Mouse (Mus musculus): ENCODE measurements around the gene Islr. TPM values are rescaled to one million over a fixed set of nuclear protein-coding genes. Genes with fewer than 3 reads are reported as not detected.

Islr gene
- polyA plus RNA-seq, 2 experiments, result 143 to 493 TPM

DNA sequence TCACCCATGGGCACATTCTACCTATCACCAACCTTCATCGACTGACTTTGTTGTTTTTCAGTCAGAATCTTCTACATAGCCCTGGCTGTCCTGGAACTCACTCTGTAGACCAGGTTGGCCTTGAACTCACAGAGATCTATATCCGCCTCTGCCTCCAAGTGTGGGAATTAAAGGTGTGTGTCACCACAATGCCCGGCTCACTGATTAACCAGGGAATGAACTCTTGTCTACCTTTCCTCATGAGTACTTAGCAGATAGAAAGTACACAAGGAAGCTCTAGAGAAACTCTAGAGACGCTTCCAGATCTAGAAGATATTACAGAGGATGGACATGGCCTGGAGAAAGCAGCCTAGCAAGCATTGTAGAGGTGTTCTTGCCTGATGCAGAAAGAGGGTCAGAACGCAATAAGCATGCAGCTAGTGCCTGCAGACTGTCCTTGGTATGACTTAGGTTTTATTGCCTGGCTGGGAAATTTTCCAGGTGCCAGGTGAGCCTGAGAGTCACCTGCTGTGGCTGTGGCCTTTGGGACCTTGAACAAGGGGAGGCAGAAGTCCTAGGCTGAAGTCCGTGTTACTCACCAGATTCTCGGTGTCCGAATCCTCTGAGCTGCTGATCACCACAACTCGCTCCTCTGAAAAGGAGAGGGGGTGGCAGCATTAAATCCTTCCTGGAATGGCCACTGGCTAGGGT, 24.8 kb upstream of the Islr start:
- ATAC-seq (ENCODE audit: low FRiP score, low read depth) (no peak), DNase-seq (ENCODE audit: low spot score) (no peak)
- no peak overlapping the region for H3K9ac ChIP-seq (ENCODE audit: low read depth, low read length, severe bottlenecking)
- no peaks in the 10 kb centered on the region for H3K9me3 ChIP-seq (ENCODE audit: control insufficient read depth, low read length)
- WGBS, result 96% methylated on average over 9 of the region's 9 CpGs
- no peak for TF ChIP-seq POLR2A (IDR thresholded peaks at IDR 0.05; ENCODE audit: borderline replicate concordance, extremely low read depth, insufficient read depth, insufficient read length)
- H3K4me1 ChIP-seq (ENCODE audit: control insufficient read depth, insufficient read depth, low read length), result peaks cover 8% of the 10 kb centered on the region; the same call in 1 of the 2 replicates
- no peak overlapping the region for H3K4me2 ChIP-seq (replicated peaks; ENCODE audit: low read depth, low read length, severe bottlenecking)
- no peaks in the 10 kb centered on the region for H3K27me3 ChIP-seq (ENCODE audit: control insufficient read depth, insufficient read depth, low read length)
- H3K4me3 ChIP-seq (replicated peaks; ENCODE audit: low read length), result no peak overlapping the region
- H3K27ac ChIP-seq (replicated peaks; ENCODE audit: low read depth, low read length), result no peak overlapping the region
- peaks cover 50% of the 10 kb centered on the region for H3K36me3 ChIP-seq (ENCODE audit: control insufficient read depth, insufficient read depth, low read length)

DNA sequence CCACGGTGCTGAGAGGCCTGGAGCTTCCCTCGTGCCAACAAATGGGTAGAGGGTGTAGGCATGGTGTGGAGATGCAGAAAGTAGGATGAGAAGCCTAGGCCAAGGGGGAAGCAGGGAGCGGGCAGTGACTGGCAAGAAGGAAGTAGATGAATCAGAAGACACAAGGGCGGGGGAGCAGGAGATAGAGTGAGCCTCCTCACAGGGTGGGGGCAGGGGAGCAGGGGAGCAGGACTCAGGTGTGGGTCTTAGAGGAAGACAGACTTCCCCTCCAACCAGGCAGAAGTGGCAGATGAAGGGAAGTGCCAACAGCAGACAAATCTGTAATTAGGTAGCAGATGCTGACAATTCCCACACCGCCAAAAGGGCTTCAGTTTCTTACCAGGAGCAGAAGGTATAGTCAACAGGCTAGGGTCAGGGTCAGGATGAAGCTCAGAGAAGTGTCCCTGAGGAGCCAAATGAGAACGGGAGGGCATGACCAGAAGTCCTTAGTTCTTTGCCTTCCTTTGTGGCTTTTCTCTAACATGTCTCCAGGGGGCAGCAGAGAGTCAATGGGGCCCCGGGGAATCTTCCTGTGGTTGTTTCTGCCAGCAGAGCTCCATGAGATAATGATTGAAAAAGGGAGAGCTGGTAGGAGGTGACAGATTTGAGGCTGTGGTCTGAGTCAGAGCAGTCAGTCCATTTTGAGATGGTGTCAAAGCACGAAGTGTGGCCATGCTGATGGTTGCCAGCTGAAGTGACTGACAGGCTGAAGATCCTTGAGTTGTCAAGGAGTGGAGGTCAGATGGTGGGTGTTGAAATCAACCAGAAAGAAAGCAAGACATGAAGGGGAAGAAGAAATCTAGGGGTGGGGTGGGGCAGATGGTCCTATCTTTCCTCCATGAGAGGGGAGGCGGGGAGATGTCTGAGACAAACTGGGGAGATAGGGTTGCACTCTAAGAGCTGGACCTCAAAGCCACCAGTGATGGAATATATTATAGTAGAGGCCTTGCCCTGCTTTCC, 22.1 kb upstream of the Islr start:
- H3K27ac ChIP-seq (replicated peaks; ENCODE audit: low read depth, low read length), result no peak overlapping the region
- H3K4me3 ChIP-seq (replicated peaks; ENCODE audit: low read length), result no peak overlapping the region
- no peaks in the 10 kb centered on the region for H3K4me1 ChIP-seq (ENCODE audit: control insufficient read depth, insufficient read depth, low read length)
- TF ChIP-seq POLR2A (IDR thresholded peaks at IDR 0.05; ENCODE audit: borderline replicate concordance, extremely low read depth, insufficient read depth, insufficient read length), result no peak
- ATAC-seq (ENCODE audit: low FRiP score, low read depth) (no peak), DNase-seq (ENCODE audit: low spot score) (peak; percentile 33)
- 68% methylated on average over 9 of the region's 9 CpGs for WGBS
- H3K9me3 ChIP-seq (ENCODE audit: control insufficient read depth, low read length), result no peaks in the 10 kb centered on the region
- no peak overlapping the region for H3K9ac ChIP-seq (ENCODE audit: low read depth, low read length, severe bottlenecking)
- H3K4me2 ChIP-seq (replicated peaks; ENCODE audit: low read depth, low read length, severe bottlenecking), result no peak overlapping the region
- peaks cover 51% of the 10 kb centered on the region for H3K36me3 ChIP-seq (ENCODE audit: control insufficient read depth, insufficient read depth, low read length)
- no peaks in the 10 kb centered on the region for H3K27me3 ChIP-seq (ENCODE audit: control insufficient read depth, insufficient read depth, low read length)

DNA sequence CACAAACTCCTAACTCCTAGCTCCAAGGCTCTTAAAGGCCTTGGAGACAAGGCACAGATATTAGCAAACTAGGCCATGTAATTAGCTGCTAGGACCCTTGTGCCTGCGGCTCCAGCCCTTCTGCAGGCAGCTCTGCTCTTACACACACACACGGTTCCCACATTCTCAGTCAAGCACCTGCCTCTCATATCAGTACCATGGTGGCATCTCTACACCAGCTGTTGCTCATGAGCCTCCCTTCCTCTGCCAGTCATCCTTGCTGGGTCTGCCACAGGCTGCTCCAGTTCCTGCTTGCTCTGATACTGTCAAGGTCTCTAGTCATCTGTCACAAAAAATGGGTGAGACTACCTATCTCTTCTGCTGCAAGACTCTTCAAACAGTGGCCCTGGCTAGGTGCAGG, 20.2 kb upstream of the Islr start:
- 93% methylated on average over 2 of the region's 2 CpGs for WGBS
- H3K27ac ChIP-seq (replicated peaks; ENCODE audit: low read depth, low read length), result no peak overlapping the region
- no peaks in the 10 kb centered on the region for H3K27me3 ChIP-seq (ENCODE audit: control insufficient read depth, insufficient read depth, low read length)
- DNase-seq (ENCODE audit: low spot score) (no peak), ATAC-seq (ENCODE audit: low FRiP score, low read depth) (no peak)
- peaks cover 44% of the 10 kb centered on the region for H3K36me3 ChIP-seq (ENCODE audit: control insufficient read depth, insufficient read depth, low read length)
- H3K9ac ChIP-seq (ENCODE audit: low read depth, low read length, severe bottlenecking), result no peak overlapping the region
- no peak for TF ChIP-seq POLR2A (IDR thresholded peaks at IDR 0.05; ENCODE audit: borderline replicate concordance, extremely low read depth, insufficient read depth, insufficient read length)
- no peak overlapping the region for H3K4me3 ChIP-seq (replicated peaks; ENCODE audit: low read length)
- peaks cover 9% of the 10 kb centered on the region; the same call in 1 of the 2 replicates for H3K4me1 ChIP-seq (ENCODE audit: control insufficient read depth, insufficient read depth, low read length)
- H3K4me2 ChIP-seq (replicated peaks; ENCODE audit: low read depth, low read length, severe bottlenecking), result no peak overlapping the region
- H3K9me3 ChIP-seq (ENCODE audit: control insufficient read depth, low read length), result no peaks in the 10 kb centered on the region

DNA sequence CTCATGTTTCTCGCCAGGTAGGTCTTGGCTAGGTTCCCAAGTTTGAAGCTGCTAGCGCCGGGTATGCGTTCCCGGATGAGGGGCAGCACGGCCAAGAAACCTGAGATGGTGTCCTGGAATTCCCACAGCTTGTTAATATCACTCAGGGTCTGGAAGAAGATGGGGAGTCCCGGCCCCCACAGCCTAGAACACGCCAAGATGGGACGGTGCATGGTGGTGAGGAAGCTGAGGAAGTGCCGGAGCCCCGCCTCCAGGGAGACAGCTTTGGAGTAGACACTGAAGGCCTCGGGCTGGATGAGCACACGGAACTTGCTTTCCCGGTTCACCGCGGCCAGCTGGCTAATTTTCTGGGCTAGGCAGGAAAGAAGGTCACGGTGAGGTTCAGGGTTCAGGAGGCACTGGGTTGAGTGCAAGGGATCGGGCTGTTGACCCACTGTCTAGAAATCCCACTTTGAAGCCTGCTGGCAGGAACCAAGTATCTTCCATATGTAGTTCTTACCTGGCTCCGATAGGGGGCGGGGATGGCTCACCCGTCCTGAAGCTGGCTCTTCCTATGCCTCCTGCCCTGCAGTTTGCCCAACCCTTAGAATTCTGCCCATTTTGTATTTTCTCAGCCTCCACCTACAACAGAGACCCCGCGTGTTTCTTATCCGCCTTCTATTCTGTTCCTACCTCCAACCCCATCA, 16.3 kb upstream of the Islr start:
- WGBS, result 60% methylated on average over 24 of the region's 24 CpGs
- no peaks in the 10 kb centered on the region for H3K9me3 ChIP-seq (ENCODE audit: control insufficient read depth, low read length)
- no peak overlapping the region for H3K4me2 ChIP-seq (replicated peaks; ENCODE audit: low read depth, low read length, severe bottlenecking)
- no peak overlapping the region for H3K27ac ChIP-seq (replicated peaks; ENCODE audit: low read depth, low read length)
- H3K4me3 ChIP-seq (replicated peaks; ENCODE audit: low read length), result no peak overlapping the region
- H3K27me3 ChIP-seq (ENCODE audit: control insufficient read depth, insufficient read depth, low read length), result no peaks in the 10 kb centered on the region
- no peak for DNase-seq (ENCODE audit: low spot score)
- peaks cover 22% of the 10 kb centered on the region for H3K36me3 ChIP-seq (ENCODE audit: control insufficient read depth, insufficient read depth, low read length)
- TF ChIP-seq POLR2A (IDR thresholded peaks at IDR 0.05; ENCODE audit: borderline replicate concordance, extremely low read depth, insufficient read depth, insufficient read length), result no peak
- peak; percentile 16; the same call in 1 of the 2 replicates for ATAC-seq (ENCODE audit: low FRiP score, low read depth)
- H3K9ac ChIP-seq (ENCODE audit: low read depth, low read length, severe bottlenecking), result no peak overlapping the region
- peaks cover 9% of the 10 kb centered on the region; the same call in 1 of the 2 replicates for H3K4me1 ChIP-seq (ENCODE audit: control insufficient read depth, insufficient read depth, low read length)

DNA sequence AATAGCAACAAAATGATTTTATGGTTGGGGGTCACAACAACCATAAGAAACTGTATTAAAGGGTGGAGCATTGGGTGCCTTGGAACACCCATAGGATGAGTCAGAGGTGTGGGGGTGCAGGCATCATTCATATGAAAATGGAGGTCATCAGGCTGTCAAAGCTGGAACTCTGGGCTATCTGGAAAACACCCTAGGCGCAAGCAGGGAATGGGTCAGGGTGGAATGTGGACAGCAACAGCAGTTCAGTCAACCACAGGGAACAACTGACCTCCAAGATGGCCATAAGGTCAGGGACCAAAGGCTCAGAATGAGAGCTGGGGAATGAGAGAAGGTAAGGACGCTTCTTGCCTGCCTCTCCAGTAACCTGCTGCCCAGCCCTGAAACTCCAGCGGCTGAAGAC, 14.4 kb upstream of the Islr start:
- Histone ChIP-seq H3K4me1 (ENCODE audit: control insufficient read depth, insufficient read depth, low read length) (peaks cover 16% of the 10 kb centered on the region), H3K9me3 (ENCODE audit: control insufficient read depth, low read length) (no peaks in the 10 kb centered on the region), H3K4me2 (replicated peaks; ENCODE audit: low read depth, low read length, severe bottlenecking) (no peak overlapping the region), H3K9ac (ENCODE audit: low read depth, low read length, severe bottlenecking) (no peak overlapping the region), H3K36me3 (ENCODE audit: control insufficient read depth, insufficient read depth, low read length) (peaks cover 20% of the 10 kb centered on the region), H3K27me3 (ENCODE audit: control insufficient read depth, insufficient read depth, low read length) (no peaks in the 10 kb centered on the region), H3K4me3 (replicated peaks; ENCODE audit: low read length) (no peak overlapping the region), H3K27ac (replicated peaks; ENCODE audit: low read depth, low read length) (no peak overlapping the region)
- DNase-seq (ENCODE audit: low spot score) (no peak), ATAC-seq (ENCODE audit: low FRiP score, low read depth) (no peak)
- no peak for TF ChIP-seq POLR2A (IDR thresholded peaks at IDR 0.05; ENCODE audit: borderline replicate concordance, extremely low read depth, insufficient read depth, insufficient read length)
- WGBS, result 79% methylated on average over 3 of the region's 3 CpGs

Data from limb, embryonic 14.5 days (tissue).